Mouse (Mus musculus) intestine, postnatal 0 days (tissue): ENCODE results near the gene Rtl1. TPM values are rescaled to one million over a fixed set of nuclear protein-coding genes. Genes with fewer than 3 reads are reported as not detected.
A peak's percentile ranks its signal among the peaks of the same experiment; 100 is the strongest.

Source experiments
- ATAC-seq: fragments of 200-750 bp; cut with Nextera tagmentation; 2 replicates; pipeline ENCODE4 v1.8.0; 2017; ENCODE audit warnings: mild to moderate bottlenecking, moderate TSS enrichment, moderate library complexity
- H3K27ac ChIP-seq: fragments of 300-500 bp; sonication (generic); 2 replicates; pipeline ENCODE4 v1.5.1; 2014; ENCODE audit warnings: mild to moderate bottlenecking, low read depth, low read length, moderate library complexity
- H3K27me3 ChIP-seq: fragments of 300-500 bp; sonication (generic); replicated peaks from 2 replicates; pipeline ENCODE4 v1.6.1; 2014; ENCODE audit warnings: low read length, mixed read lengths; ENCODE audit not compliant: control insufficient read depth, insufficient read depth
- H3K36me3 ChIP-seq: fragments of 300-500 bp; sonication (generic); 2 replicates; pipeline ENCODE4 v1.6.1; 2014; ENCODE audit warnings: mild to moderate bottlenecking, moderate library complexity; ENCODE audit not compliant: control insufficient read depth, insufficient read depth
- H3K4me1 ChIP-seq: fragments of 300-500 bp; sonication (generic); replicated peaks from 2 replicates; pipeline ENCODE4 v1.6.1; 2014; ENCODE audit warnings: antibody characterized with exemption, low read length, mixed read lengths; ENCODE audit not compliant: control insufficient read depth, insufficient read depth
- H3K4me2 ChIP-seq: fragments of 300-500 bp; sonication (generic); replicated peaks from 2 replicates; pipeline ENCODE4 v1.6.1; 2014; ENCODE audit warnings: low read depth, mild to moderate bottlenecking, moderate library complexity
- H3K4me3 ChIP-seq: fragments of 300-500 bp; sonication (generic); 2 replicates; pipeline ENCODE4 v1.5.1; 2014; ENCODE audit warnings: low read depth, low read length
- H3K9ac ChIP-seq: fragments of 300-500 bp; sonication (generic); 2 replicates; pipeline ENCODE4 v1.6.1; 2014; ENCODE audit warnings: mild to moderate bottlenecking, low read depth, low read length
- H3K9me3 ChIP-seq: fragments of 300-500 bp; sonication (generic); 2 replicates; pipeline ENCODE4 v1.6.1; 2016; ENCODE audit warnings: mixed run types; ENCODE audit not compliant: control insufficient read depth
- CTCF ChIP-seq: sonication (generic); IDR thresholded peaks from 2 replicates; pipeline ENCODE4 v1.5.1; 2016; ENCODE audit warnings: low read depth, mild to moderate bottlenecking, control low read depth, antibody characterized with exemption, moderate library complexity
- WGBS: fragments of 180-500 bp; shearing (Covaris S2); extraction: QIAGEN DNeasy Blood & Tissue Kit; methylation state at CpG from one replicate; pipeline ENCODE4 v1.1.7; 2014; 5-methylcytosine and 5-hydroxymethylcytosine counted together
- polyA plus RNA-seq: library from polyadenylated mRNA; unstranded; fragments of >200 nt; fragmentation: Nextera tagmentation; extraction: Ambion mirVana; gene quantifications from 2 replicates; pipeline ENCODE4 v1.2.1, GENCODE M21; 2015

The Rtl1 gene
- polyA plus RNA-seq, 1 experiment from 2014 or later, result 0.08 TPM

GRCm38 (mm10) chr12:109545875-109546732 is 54.0 kb downstream of the Rtl1 start:
- H3K4me3 ChIP-seq, result no peak overlapping the region
- H3K4me2 ChIP-seq, result no peak overlapping the region
- peaks cover 3% of the 10 kb centered on the region for H3K9me3 ChIP-seq
- peaks cover 3% of the 10 kb centered on the region; the same call in 1 of the 2 replicates for H3K36me3 ChIP-seq
- WGBS, result 79% methylated on average over 30 of the region's 30 CpGs
- no peak for ATAC-seq
- H3K27me3 ChIP-seq, result no peaks in the 10 kb centered on the region
- no peak for TF ChIP-seq CTCF
- H3K9ac ChIP-seq, result no peak overlapping the region
- no peak overlapping the region for H3K27ac ChIP-seq
- H3K4me1 ChIP-seq, result no peaks in the 10 kb centered on the region

GRCm38 (mm10) chr12:109543281-109543923 is 56.7 kb downstream of the Rtl1 start:
- Histone ChIP-seq H3K36me3 (no peaks in the 10 kb centered on the region), H3K4me2 (no peak overlapping the region), H3K27me3 (no peaks in the 10 kb centered on the region), H3K9ac (no peak overlapping the region), H3K27ac (no peak overlapping the region), H3K4me3 (no peak overlapping the region), H3K4me1 (no peaks in the 10 kb centered on the region), H3K9me3 (peaks cover 7% of the 10 kb centered on the region)
- TF ChIP-seq CTCF, result no peak
- 76% methylated on average over 4 of the region's 4 CpGs for WGBS
- ATAC-seq, result no peak

GRCm38 (mm10) chr12:109542635-109543249 is 57.4 kb downstream of the Rtl1 start:
- ATAC-seq, result peak; percentile 70
- no peaks in the 10 kb centered on the region for H3K36me3 ChIP-seq
- TF ChIP-seq CTCF, result peak; percentile 80
- H3K9ac ChIP-seq, result no peak overlapping the region
- 32% methylated on average over 16 of the region's 17 CpGs for WGBS
- peaks cover 7% of the 10 kb centered on the region for H3K9me3 ChIP-seq
- peak overlapping the region; percentile 53; the same call in 1 of the 2 replicates for H3K4me2 ChIP-seq
- no peaks in the 10 kb centered on the region for H3K4me1 ChIP-seq
- H3K4me3 ChIP-seq, result 0 out of 2 replicates have a peak overlapping the region, but pooled peaks have one; percentile 41
- no peak overlapping the region for H3K27ac ChIP-seq
- H3K27me3 ChIP-seq, result no peaks in the 10 kb centered on the region

GRCm38 (mm10) chr12:109542011-109542410 is 58.1 kb downstream of the Rtl1 start:
- Histone ChIP-seq H3K36me3 (no peaks in the 10 kb centered on the region), H3K4me3 (peak overlapping the region; percentile 41), H3K9ac (no peak overlapping the region), H3K4me2 (peak overlapping the region; percentile 53), H3K4me1 (no peaks in the 10 kb centered on the region), H3K27me3 (no peaks in the 10 kb centered on the region), H3K9me3 (peaks cover 7% of the 10 kb centered on the region), H3K27ac (no peak overlapping the region)
- peak; percentile 67 for TF ChIP-seq CTCF
- WGBS, result 53% methylated on average over 14 of the region's 14 CpGs
- ATAC-seq, result no peak

GRCm38 (mm10) chr12:109541540-109541899 is 58.6 kb downstream of the Rtl1 start:
- peaks cover 7% of the 10 kb centered on the region for H3K9me3 ChIP-seq

More at GRCm38 (mm10) chr12:109541540-109541899, 58.6 kb downstream of the Rtl1 start:
- ATAC-seq, result no peak
- Histone ChIP-seq H3K4me1 (0 out of 2 replicates have a peak, but pooled peaks cover 4% of the 10 kb centered on the region), H3K36me3 (no peaks in the 10 kb centered on the region), H3K9ac (no peak overlapping the region; the same call in 1 of the 2 replicates), H3K4me2 (peak overlapping the region; percentile 53), H3K27me3 (no peaks in the 10 kb centered on the region), H3K27ac (no peak overlapping the region), H3K4me3 (peak overlapping the region; percentile 41)
- WGBS, result 51% methylated on average over 16 of the region's 16 CpGs
- no peak for TF ChIP-seq CTCF
